Mouse (Mus musculus): ENCODE measurements at regions not wholly inside any gene's neighbourhood (a gene's known extent, or its start where the extent isn't known, plus 50 kb on each side); places are given as distances from the start of the nearest gene placed in this dataset.
"Not testable (repeated sequence)": the region's sequence is repeated elsewhere in the genome, so short reads cannot be mapped to it uniquely, and the experiment has no call there.

GRCm38 (mm10) chrX:19765946-19766345 lies 284.8 kb upstream of the Tex13c3 start:
- no peak for DNase-seq

- DNase-seq = not testable (repeated sequence)
Measured at GRCm38 (mm10) chrX:19751491-19751890, 270.4 kb upstream of the Tex13c3 start.

GRCm38 (mm10) chrX:19708971-19709370 lies 227.9 kb upstream of the Tex13c3 start:
- DNase-seq = not testable (repeated sequence)

GRCm38 (mm10) chrX:19702548-19702947 lies 221.4 kb upstream of the Tex13c3 start:
- no peak for DNase-seq

- peak; percentile 16 to 18 for DNase-seq
Measured at GRCm38 (mm10) chrX:19700284-19700683, 219.2 kb upstream of the Tex13c3 start.

GRCm38 (mm10) chrX:19687499-19687898 lies 206.4 kb upstream of the Tex13c3 start:
- no peak for DNase-seq
